Mouse (Mus musculus): ENCODE measurements at regions not wholly inside any gene's neighbourhood (a gene's known extent, or its start where the extent isn't known, plus 50 kb on each side); places are given as distances from the start of the nearest gene placed in this dataset.

- peak; percentile 17 to 55 for DNase-seq
Observed at GRCm38 (mm10) chr3:38220934-38221833, 263.5 kb downstream of the Ankrd50 start.

- no peak for DNase-seq
Observed at GRCm38 (mm10) chr3:38209081-38209480, 275.6 kb downstream of the Ankrd50 start.

- DNase-seq, result no peak
Observed at GRCm38 (mm10) chr3:38207867-38208266, 276.8 kb downstream of the Ankrd50 start.

- DNase-seq, result peak; percentile 78 to 87
Observed at GRCm38 (mm10) chr3:38201861-38202656, 282.6 kb downstream of the Ankrd50 start.

GRCm38 (mm10) chr3:38194001-38194400 lies 290.6 kb downstream of the Ankrd50 start:
- no peak for DNase-seq

- no peak for DNase-seq
Observed at GRCm38 (mm10) chr3:38187406-38187896, 297.2 kb downstream of the Ankrd50 start.

GRCm38 (mm10) chr3:38186503-38186902 lies 298.1 kb downstream of the Ankrd50 start:
- DNase-seq, result no peak

- DNase-seq, result no peak
Observed at GRCm38 (mm10) chr3:38178295-38178694, 306.3 kb downstream of the Ankrd50 start.

GRCm38 (mm10) chr3:38175946-38176345 lies 308.7 kb downstream of the Ankrd50 start:
- no peak for DNase-seq

GRCm38 (mm10) chr3:38174735-38175280 lies 309.8 kb downstream of the Ankrd50 start:
- DNase-seq, result peak; percentile 21 to 41

- no peak for DNase-seq
Observed at GRCm38 (mm10) chr3:38152408-38152807, 332.2 kb downstream of the Ankrd50 start.

GRCm38 (mm10) chr3:38151821-38152220 lies 332.8 kb downstream of the Ankrd50 start:
- DNase-seq, result no peak

- DNase-seq, result no peak
Observed at GRCm38 (mm10) chr3:38146663-38147062, 338.0 kb downstream of the Ankrd50 start.

- DNase-seq, result no peak
Observed at GRCm38 (mm10) chr3:38145444-38145843, 339.2 kb downstream of the Ankrd50 start.

GRCm38 (mm10) chr3:38144650-38145049 lies 340.0 kb downstream of the Ankrd50 start:
- DNase-seq, result peak; percentile 39 to 75

GRCm38 (mm10) chr3:38143147-38143883 lies 341.3 kb downstream of the Ankrd50 start:
- peak; percentile 67 to 68 for DNase-seq

- no peak for DNase-seq
Observed at GRCm38 (mm10) chr3:38139387-38139786, 345.3 kb downstream of the Ankrd50 start.

- no peak for DNase-seq
Observed at GRCm38 (mm10) chr3:38138014-38138413, 346.6 kb downstream of the Ankrd50 start.

GRCm38 (mm10) chr3:38135808-38136214 lies 348.8 kb downstream of the Ankrd50 start:
- no peak for DNase-seq

GRCm38 (mm10) chr3:38134425-38134824 lies 350.2 kb downstream of the Ankrd50 start:
- no peak for DNase-seq

GRCm38 (mm10) chr3:38131887-38132220 lies 352.8 kb downstream of the Ankrd50 start:
- no peak for DNase-seq
